Mouse (Mus musculus) heart, adult 9 months (tissue): ENCODE results near the gene 2010111I01Rik.

Source experiments
- DNase-seq, 2 experiments: peaks; one replicate each; pipeline ENCODE4 v3.0.0; 2022; ENCODE audit warnings: low spot score in 2 of 2

Gene 2010111I01Rik

GRCm38 (mm10) chr13:63151028-63151738 lies 186.5 kb downstream of the 2010111I01Rik start:
- DNase-seq: peak; percentile 46 to 54

GRCm38 (mm10) chr13:63152498-63152897 lies 187.8 kb downstream of the 2010111I01Rik start:
- no peak for DNase-seq

- DNase-seq: peak; percentile 33 to 47
These were observed 188.7 kb downstream of the 2010111I01Rik start for GRCm38 (mm10) chr13:63153397-63153796.

- DNase-seq: peak in 1 of 2 experiments; percentile 32
These were observed 190.3 kb downstream of the 2010111I01Rik start for GRCm38 (mm10) chr13:63154851-63155571.

GRCm38 (mm10) chr13:63156264-63156663 lies 191.6 kb downstream of the 2010111I01Rik start:
- no peak for DNase-seq

- no peak for DNase-seq
These were observed 205.8 kb downstream of the 2010111I01Rik start for GRCm38 (mm10) chr13:63170282-63171073.

GRCm38 (mm10) chr13:63171347-63172096 lies 206.8 kb downstream of the 2010111I01Rik start:
- no peak for DNase-seq

GRCm38 (mm10) chr13:63172097-63172445 lies 207.4 kb downstream of the 2010111I01Rik start:
- no peak for DNase-seq

- no peak for DNase-seq
These were observed 209.7 kb downstream of the 2010111I01Rik start for GRCm38 (mm10) chr13:63174252-63175020.

- no peak for DNase-seq
These were observed 211.4 kb downstream of the 2010111I01Rik start for GRCm38 (mm10) chr13:63176131-63176530.

- DNase-seq: no peak
These were observed 212.5 kb downstream of the 2010111I01Rik start for GRCm38 (mm10) chr13:63177232-63177631.

- no peak for DNase-seq
These were observed 216.0 kb downstream of the 2010111I01Rik start for GRCm38 (mm10) chr13:63180641-63181235.

- DNase-seq: no peak
These were observed 220.3 kb downstream of the 2010111I01Rik start for GRCm38 (mm10) chr13:63184946-63185345.

GRCm38 (mm10) chr13:63186217-63186616 lies 221.5 kb downstream of the 2010111I01Rik start:
- no peak for DNase-seq

GRCm38 (mm10) chr13:63186642-63187041 lies 221.9 kb downstream of the 2010111I01Rik start:
- no peak for DNase-seq

GRCm38 (mm10) chr13:63187145-63188143 lies 222.8 kb downstream of the 2010111I01Rik start:
- peak; percentile 41 to 63 for DNase-seq

GRCm38 (mm10) chr13:63188306-63188705 lies 223.6 kb downstream of the 2010111I01Rik start:
- DNase-seq: no peak

- DNase-seq: no peak
These were observed 224.1 kb downstream of the 2010111I01Rik start for GRCm38 (mm10) chr13:63188811-63189210.

GRCm38 (mm10) chr13:63193423-63193822 lies 228.7 kb downstream of the 2010111I01Rik start:
- DNase-seq: no peak
